Mouse (Mus musculus): ENCODE data around the gene Nmnat2. TPM values are rescaled to one million over a fixed set of nuclear protein-coding genes. Genes with fewer than 3 reads are reported as not detected.

Nmnat2 gene
- total RNA-seq, 2 experiments from 2014 or later: 0.28 TPM

DNA sequence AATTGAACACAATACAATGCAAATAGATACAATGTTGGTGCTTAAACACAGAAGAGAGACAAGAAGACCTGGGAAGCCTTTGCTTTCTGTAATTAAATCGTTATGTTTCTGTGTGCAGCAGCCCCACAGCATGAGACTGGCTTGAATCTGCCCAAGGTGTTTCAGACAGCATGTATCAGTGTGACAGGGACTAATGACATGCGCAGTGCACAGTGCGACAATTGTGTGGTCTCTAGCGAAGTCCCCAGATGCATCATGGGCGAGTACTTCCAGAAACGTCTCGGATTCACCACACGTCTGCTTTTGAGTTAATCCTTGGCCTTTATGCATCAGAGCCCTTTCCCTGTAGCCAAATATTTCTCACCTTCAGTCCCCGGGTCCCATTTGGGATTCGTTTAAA lies 9.6 kb downstream of the Nmnat2 start:
- H3K27ac ChIP-seq: no peak overlapping the region
- TF ChIP-seq CTCF (IDR thresholded peaks at IDR 0.05): no peak
- H3K4me3 ChIP-seq: no peak overlapping the region
- no peak for DNase-seq
- intact Hi-C loops (cut with DNase I): no loop called here

DNA sequence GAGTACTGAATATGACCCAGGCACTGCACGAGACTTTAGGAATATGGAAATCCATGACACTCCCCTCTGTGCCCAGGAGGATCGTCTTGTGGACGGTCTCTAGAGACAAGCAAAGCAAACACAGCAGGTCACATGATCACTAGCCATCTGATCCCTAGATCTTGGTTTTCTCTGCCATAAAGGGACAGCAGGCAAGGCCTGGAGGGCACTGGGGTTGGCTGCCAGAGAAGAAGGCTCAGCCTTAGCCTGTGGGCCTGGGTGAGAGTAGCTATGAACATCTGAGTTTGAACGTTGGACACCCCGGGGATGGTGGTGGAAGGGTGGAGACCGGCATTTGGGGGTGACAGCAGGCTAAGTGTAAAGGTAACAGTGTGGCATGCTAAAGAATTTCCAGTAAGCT lies 11.4 kb downstream of the Nmnat2 start:
- DNase-seq: no peak
- Histone ChIP-seq H3K27ac (no peak overlapping the region), H3K4me3 (no peak overlapping the region)
- intact Hi-C loops (cut with DNase I): no loop called here
- TF ChIP-seq CTCF (IDR thresholded peaks at IDR 0.05): no peak

DNA sequence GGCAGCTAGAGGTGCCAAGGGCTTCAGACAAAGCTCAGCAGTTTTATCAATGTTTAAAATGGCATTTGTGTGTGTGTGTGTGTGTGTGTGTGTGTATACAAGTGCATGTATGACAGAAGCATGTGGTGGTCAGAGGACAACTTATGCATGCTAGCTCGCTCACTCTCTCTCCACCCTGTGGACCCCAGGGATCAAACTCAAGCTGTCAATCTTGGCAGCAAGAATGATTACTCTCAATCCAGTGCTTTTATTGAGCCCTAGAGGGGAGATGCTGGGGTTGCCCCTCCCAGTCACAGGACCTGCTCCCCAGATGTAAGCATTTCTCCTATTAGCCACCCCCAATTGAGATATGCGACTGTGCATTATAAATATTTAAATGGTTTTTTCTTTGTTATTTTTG lies 11.9 kb downstream of the Nmnat2 start:
- Histone ChIP-seq H3K27ac (no peak overlapping the region), H3K4me3 (no peak overlapping the region)
- intact Hi-C loops (cut with DNase I): no loop called here
- no peak for TF ChIP-seq CTCF (IDR thresholded peaks at IDR 0.05)
- DNase-seq: no peak

DNA sequence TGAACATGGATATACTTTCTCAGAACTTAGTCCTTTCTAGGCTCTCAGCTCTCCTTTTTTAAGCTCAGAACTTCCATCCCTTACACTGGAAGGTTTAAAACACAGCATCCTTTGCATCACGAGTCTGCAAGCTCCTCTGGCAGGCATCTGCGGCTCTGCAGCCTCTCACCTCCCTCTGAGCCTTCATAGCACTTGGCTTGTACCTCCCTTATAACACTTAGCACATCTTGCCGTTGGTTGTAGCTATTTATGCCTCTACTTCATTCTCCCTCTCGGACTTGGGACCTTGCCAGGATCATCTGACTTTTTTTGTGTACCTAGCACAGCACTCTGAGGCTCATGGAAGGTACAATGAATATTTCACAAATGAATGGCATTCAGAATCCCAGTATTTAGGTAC lies 14.3 kb downstream of the Nmnat2 start:
- no peak for TF ChIP-seq CTCF (IDR thresholded peaks at IDR 0.05)
- intact Hi-C loops (cut with DNase I): no loop called here
- Histone ChIP-seq H3K27ac (no peak overlapping the region), H3K4me3 (no peak overlapping the region)
- DNase-seq: no peak

DNA sequence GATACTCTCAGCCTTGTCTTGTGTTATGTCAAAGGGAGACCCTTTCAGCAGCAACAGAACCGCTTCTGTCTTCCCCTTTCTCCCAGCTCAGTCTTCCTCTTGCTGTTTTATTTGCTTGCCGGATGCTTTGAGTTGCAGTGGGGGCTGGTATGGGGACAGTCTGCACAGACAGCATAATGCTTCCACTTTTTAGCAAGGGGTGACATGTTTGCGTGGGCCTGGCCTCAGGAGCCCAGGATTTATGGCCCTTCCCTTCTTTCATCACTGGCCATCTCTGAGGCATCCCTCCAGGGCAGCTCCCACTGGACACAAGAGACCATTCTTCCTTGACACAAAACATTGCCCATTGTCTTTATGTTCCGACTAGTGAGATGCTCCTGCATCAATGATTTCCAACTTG lies 18.2 kb downstream of the Nmnat2 start:
- Histone ChIP-seq H3K4me3 (no peak overlapping the region), H3K27ac (no peak overlapping the region)
- DNase-seq: no peak
- intact Hi-C loops (cut with DNase I): no loop called here
- TF ChIP-seq CTCF (IDR thresholded peaks at IDR 0.05): no peak

DNA sequence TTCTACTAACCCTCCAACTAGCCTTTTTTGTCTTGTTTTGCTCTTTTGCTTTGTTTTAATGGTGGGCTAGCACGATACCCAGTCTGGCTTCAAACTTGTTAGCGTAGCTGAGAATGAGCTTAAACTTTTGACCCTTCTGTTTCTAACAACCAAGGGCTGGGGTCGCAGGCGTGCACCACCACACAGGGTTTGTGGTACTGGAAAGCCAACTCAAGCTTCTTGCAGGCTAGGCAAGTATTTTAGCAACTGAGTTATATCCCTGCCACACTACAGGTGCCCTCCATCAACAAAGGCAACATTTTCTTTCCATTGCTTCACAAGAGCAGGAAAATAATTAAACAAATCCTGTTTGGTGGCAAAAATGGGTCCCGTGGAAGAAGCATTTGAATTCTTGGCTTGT lies 18.6 kb downstream of the Nmnat2 start:
- DNase-seq: no peak
- intact Hi-C loops (cut with DNase I): no loop called here
- no peak overlapping the region for H3K4me3 ChIP-seq
- no peak for TF ChIP-seq CTCF (IDR thresholded peaks at IDR 0.05)
- H3K27ac ChIP-seq: no peak overlapping the region

DNA sequence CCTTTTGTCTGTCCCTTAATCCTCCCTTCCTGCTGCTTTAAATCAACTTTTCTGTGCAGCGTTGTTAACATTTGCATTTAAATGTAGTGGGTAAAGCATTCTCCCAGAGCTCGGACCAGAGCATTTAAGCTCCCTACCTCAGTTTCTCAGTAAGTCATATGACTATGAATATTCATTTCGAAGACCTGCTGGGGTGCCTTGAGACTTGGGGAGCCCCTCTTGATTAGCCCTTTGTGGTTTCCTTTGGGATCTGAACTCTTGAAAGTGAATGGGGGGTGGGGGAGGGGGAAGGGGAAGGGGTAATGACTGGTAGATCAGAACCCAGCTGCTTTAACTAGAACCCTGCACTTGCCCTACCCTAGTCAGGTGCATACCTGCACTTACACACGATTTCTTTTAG lies 19.1 kb downstream of the Nmnat2 start:
- Histone ChIP-seq H3K4me3 (no peak overlapping the region), H3K27ac (no peak overlapping the region)
- intact Hi-C loops (cut with DNase I): no loop called here
- DNase-seq: no peak
- TF ChIP-seq CTCF (IDR thresholded peaks at IDR 0.05): no peak

DNA sequence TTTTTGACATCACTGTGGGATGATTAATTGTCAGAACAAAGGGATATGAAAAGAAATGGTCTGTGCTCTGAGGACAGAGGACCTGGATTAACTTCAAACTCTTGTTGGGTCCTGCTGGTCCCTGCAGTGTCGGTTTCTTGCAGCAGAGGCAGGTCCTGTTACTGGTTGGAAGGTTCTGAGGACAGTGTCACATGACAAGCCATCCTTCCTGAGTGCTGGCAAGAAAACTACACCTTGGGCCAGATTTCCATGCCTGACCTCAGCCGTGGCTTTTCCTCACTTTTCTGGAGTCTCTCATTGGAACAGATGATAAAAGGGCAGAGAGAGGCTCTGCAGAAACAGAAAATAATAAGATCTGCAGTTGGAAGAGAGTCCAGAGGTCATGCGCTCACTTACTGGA lies 20.4 kb downstream of the Nmnat2 start:
- intact Hi-C loops (cut with DNase I): no loop called here
- no peak for TF ChIP-seq CTCF (IDR thresholded peaks at IDR 0.05)
- H3K27ac ChIP-seq: no peak overlapping the region
- no peak overlapping the region for H3K4me3 ChIP-seq
- DNase-seq: peak; percentile 54

DNA sequence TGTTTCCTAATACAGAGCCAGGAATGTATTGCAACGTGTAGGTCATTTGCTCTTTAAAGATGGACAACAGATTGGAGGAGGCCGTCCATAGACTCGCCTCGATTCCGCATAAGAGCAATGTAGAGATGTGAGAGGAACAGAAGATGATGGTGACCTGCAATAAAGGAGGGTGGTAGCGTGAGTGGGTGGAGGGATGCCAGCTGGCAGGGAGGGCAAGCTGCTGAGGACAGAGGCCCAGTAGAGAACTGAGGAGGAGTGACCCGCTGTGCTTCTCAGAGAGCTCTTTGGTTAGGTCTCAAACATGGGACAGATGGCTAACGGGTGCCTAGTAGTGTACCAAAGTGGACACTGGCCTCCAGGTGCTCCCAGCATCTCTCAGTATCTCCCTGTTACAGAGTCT lies 23.9 kb downstream of the Nmnat2 start:
- no peak overlapping the region for H3K27ac ChIP-seq
- TF ChIP-seq CTCF (IDR thresholded peaks at IDR 0.05): no peak
- H3K4me3 ChIP-seq: no peak overlapping the region
- no peak for DNase-seq
- intact Hi-C loops (cut with DNase I): no loop called here

DNA sequence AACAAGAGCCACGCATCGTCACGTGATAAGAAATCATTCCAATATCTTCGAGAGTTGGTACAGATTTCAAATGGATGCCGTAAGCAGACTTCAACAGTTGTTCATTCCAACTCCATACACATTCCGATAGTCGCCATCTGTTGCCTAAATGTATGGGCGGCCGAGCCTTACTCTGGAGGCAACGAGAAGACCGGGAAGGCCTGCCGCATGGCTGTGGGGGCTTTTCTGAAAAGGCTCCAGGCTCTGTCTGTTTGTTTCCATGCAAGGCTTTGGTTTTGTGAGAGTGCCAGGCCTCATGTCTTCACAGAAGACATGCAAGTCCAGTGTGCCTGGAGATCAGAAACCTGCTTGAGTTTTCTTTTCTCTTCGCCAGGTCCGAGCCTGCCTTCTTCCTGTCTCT lies 28.6 kb downstream of the Nmnat2 start:
- no peak overlapping the region for H3K4me3 ChIP-seq
- DNase-seq: no peak
- H3K27ac ChIP-seq: no peak overlapping the region
- intact Hi-C loops (cut with DNase I): no loop called here
- TF ChIP-seq CTCF (IDR thresholded peaks at IDR 0.05): no peak

DNA sequence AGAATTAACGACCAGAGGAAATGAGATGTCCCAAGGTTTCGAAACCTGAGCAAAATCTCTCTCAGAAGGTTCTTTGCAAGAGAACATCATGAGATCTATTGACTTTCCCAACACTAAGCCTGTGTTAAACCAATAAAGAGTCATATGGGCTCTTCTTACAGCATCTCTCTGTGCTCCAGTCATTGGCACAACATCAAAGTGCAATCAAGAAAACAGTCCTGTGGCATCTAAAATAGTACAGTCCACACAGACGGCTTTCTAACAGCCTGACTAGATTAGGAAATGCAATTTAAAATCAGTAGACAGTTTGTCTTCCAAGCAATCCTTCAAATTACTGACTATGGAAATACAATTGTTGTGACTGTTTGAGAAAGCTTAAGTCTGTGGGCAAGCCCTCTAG lies 32.2 kb downstream of the Nmnat2 start:
- Histone ChIP-seq H3K4me3 (no peak overlapping the region), H3K27ac (no peak overlapping the region)
- no peak for TF ChIP-seq CTCF (IDR thresholded peaks at IDR 0.05)
- DNase-seq: no peak
- intact Hi-C loops (cut with DNase I): no loop called here

DNA sequence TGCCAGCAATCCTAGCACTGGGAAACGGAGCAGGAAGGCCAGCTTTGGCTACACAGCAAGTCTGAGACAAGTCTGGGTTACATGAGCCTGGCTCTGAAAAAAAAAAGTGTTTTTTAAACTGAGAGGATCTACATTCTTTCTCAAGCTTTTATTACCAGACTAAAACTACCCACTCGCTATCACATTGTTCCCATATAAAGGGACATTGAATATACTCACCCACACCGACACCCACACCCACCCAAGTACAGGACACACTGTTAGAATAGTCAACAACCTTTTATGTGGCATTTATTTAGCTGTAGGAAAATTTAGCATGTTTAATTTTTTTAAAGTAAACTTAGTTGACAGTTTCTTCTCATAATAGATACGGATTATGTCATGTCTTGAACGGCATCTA lies 35.3 kb downstream of the Nmnat2 start:
- DNase-seq: no peak
- intact Hi-C loops (cut with DNase I): no loop called here
- no peak for TF ChIP-seq CTCF (IDR thresholded peaks at IDR 0.05)
- no peak overlapping the region for H3K4me3 ChIP-seq
- peak overlapping the region; percentile 2; the same call in 1 of the 2 replicates for H3K27ac ChIP-seq

DNA sequence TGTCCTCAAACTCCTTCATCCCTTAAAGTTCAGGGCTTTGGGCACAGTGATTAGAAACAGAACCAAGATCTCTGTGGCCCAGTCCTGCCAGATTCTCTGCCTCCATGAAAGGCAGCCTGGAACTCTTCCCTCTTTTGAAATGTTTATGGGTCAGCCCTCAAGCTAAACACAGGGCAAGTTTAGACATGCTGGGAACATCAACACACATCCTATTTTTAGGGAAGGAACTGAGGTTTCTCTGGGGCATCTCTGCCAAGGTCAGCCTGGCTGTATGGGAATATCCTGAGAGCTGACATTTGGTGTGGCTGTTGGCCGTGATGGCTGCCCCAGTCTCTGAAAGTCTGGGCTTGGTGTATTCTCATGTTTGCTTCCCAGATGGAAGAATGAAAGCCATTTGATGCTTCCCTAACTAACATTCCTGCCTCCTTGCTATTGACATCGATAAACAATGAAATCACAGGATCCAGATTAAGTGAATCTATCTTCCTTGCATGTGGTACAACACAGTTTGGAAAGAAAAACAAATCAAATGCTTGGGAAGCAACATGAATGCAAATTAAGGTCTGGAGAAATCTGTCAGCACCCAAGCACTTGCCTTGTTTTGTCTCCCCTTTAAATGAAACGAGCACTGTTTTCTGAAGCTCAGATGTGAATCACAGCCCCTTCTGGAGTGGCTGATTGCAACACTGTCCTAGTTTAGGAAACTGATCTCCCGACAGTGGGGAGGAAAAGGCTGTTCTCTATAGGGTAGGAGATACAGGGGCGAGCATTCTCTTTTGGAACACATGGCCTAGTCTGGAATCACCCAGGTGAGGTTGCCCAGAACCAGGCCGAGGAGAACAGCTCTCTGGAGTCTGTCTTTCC lies 37.7 kb downstream of the Nmnat2 start:
- Histone ChIP-seq H3K27ac (peak overlapping the region; percentile 85), H3K4me3 (no peak overlapping the region)
- intact Hi-C loops (cut with DNase I): no loop called here
- TF ChIP-seq CTCF (IDR thresholded peaks at IDR 0.05): no peak
- peak; percentile 66 for DNase-seq

DNA sequence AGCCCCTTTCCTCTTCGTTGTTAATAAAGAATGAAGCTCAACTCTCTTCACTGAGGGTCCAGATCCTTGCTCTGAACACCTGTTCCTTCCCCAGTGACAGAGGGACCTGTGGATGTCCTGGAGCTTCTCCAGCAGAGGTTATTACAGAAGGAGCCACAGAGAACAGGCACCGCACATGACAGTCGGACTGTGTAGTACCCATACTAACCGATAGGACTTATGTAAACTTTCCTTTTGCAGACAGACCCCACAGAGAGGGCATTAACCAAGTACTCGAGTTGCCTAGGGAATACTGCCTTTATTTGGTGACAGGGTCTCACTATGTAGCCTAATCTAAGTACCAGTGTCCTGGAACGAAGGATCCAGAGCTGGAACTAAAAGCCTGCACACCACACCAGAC lies 39.0 kb downstream of the Nmnat2 start:
- intact Hi-C loops (cut with DNase I): no loop called here
- peak overlapping the region; percentile 85 for H3K27ac ChIP-seq
- H3K4me3 ChIP-seq: no peak overlapping the region
- TF ChIP-seq CTCF (IDR thresholded peaks at IDR 0.05): no peak
- DNase-seq: no peak
